Mouse (Mus musculus): Measurements from ENCODE around the gene Skap1. TPM values are rescaled to one million over a fixed set of nuclear protein-coding genes. Genes with fewer than 3 reads are reported as not detected.

The Skap1 gene
- polyA plus RNA-seq, 2 experiments, result 0.11 to 0.14 TPM

DNA sequence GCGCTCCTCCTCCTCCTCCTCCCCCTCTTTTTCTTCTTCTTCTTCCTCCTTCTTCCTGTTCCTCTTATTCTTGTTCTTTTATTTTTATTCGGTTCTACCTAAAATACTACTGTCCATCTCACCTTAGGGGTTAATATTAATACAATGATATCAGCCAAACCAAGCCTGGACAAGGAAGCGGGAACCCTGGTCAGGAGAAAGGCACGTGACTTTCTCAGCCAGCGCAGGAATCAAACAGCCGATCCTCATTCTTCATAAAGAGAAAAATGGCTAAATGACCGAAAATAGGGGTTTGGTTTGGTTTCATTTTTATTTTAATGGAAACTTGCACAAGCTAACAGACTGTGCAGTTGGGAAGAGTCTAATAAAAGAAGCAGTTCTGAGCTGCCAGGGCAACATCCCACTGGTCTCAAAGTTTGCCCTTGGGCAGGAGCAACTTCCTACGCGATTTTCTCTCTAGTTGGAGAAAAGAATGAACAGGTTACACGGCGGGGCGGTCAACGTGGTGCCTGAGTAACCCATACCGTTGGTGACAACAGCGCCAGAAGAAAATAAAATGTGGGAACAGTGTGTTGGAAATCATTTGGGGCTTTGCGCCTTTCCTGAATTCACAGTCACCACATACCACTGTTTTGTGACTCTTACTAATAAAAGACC is 154.5 kb downstream of the Skap1 start:
- ATAC-seq (ENCODE audit: insufficient read depth) (no peak), DNase-seq (ENCODE audit: low read depth in 3 of 3, low spot score in 3 of 3) (no peak)
- WGBS (ENCODE audit: insufficient replicate concordance), result 50% methylated on average over 16 of the region's 16 CpGs
- Histone ChIP-seq H3K4me2 (ENCODE audit: low read depth) (no peak overlapping the region), H3K36me3 (replicated peaks; ENCODE audit: control insufficient read depth, insufficient read depth, low read depth) (no peaks in the 10 kb centered on the region), H3K27me3 (ENCODE audit: control insufficient read depth, insufficient read depth, low read length) (no peaks in the 10 kb centered on the region; the same call in 1 of the 2 replicates), H3K27ac (no peak overlapping the region), H3K4me3 (ENCODE audit: insufficient read depth in 1 of 2, low read depth in 2 of 2, low read length in 2 of 2) (no peak overlapping the region), H3K4me1 (replicated peaks; ENCODE audit: control insufficient read depth in 2 of 2, insufficient read depth in 2 of 2, low read length in 1 of 2) (0 out of 4 replicates have a peak, but pooled peaks cover 0 to 4% of the 10 kb centered on the region in 2 experiments), H3K9me3 (ENCODE audit: control insufficient read depth, low read length) (no peaks in the 10 kb centered on the region), H3K9ac (replicated peaks) (no peak overlapping the region)
- TF ChIP-seq EP300 (IDR thresholded peaks at IDR 0.05; ENCODE audit: low read depth) (no peak), CTCF (IDR thresholded peaks at IDR 0.05; ENCODE audit: low read depth) (no peak)

DNA sequence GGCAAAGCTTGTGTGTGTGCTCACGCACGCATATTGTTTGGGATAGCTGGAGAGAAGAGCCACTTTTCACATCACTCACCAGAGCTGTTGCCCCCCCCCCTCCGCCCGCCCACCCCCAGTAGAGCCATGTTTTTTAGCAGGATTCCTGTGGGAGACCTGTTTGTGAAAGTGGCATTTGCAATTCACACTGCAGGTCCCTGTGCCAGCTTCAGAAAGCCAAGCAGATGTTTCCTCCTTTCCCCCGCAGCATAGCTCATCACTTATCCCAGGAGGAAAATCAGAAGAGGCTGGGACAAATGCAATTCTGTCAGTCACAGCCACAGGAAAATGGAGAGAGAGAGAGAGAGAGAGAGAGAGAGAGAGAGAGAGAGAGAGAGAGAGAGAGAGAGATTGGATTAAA is 155.2 kb downstream of the Skap1 start:
- 22% methylated on average over 5 of the region's 5 CpGs for WGBS (ENCODE audit: insufficient replicate concordance)
- TF ChIP-seq CTCF (IDR thresholded peaks at IDR 0.05; ENCODE audit: low read depth) (no peak), EP300 (IDR thresholded peaks at IDR 0.05; ENCODE audit: low read depth) (no peak)
- H3K4me3 ChIP-seq (ENCODE audit: insufficient read depth in 1 of 2, low read depth in 2 of 2, low read length in 2 of 2), result no peak overlapping the region
- no peak overlapping the region for H3K4me2 ChIP-seq (ENCODE audit: low read depth)
- ATAC-seq (ENCODE audit: insufficient read depth), result no peak
- H3K9ac ChIP-seq (replicated peaks), result no peak overlapping the region
- no peak for DNase-seq (ENCODE audit: low read depth in 3 of 3, low spot score in 3 of 3)
- H3K27me3 ChIP-seq (ENCODE audit: control insufficient read depth, insufficient read depth, low read length), result no peaks in the 10 kb centered on the region; the same call in 1 of the 2 replicates
- no peaks in the 10 kb centered on the region for H3K9me3 ChIP-seq (ENCODE audit: control insufficient read depth, low read length)
- no peaks in the 10 kb centered on the region for H3K36me3 ChIP-seq (replicated peaks; ENCODE audit: control insufficient read depth, insufficient read depth, low read depth)
- no peak overlapping the region for H3K27ac ChIP-seq
- H3K4me1 ChIP-seq (replicated peaks; ENCODE audit: control insufficient read depth in 2 of 2, insufficient read depth in 2 of 2, low read length in 1 of 2), result 0 out of 4 replicates have a peak, but pooled peaks cover 0 to 4% of the 10 kb centered on the region in 2 experiments

GRCm38 (mm10) chr11:96620006-96620405 is 155.6 kb downstream of the Skap1 start:
- Histone ChIP-seq H3K4me2 (ENCODE audit: low read depth) (no peak overlapping the region), H3K9me3 (ENCODE audit: control insufficient read depth, low read length) (no peaks in the 10 kb centered on the region), H3K4me3 (ENCODE audit: insufficient read depth in 1 of 2, low read depth in 2 of 2, low read length in 2 of 2) (no peak overlapping the region), H3K4me1 (replicated peaks; ENCODE audit: control insufficient read depth in 2 of 2, insufficient read depth in 2 of 2, low read length in 1 of 2) (0 out of 4 replicates have a peak, but pooled peaks cover 0 to 4% of the 10 kb centered on the region in 2 experiments), H3K27ac (no peak overlapping the region), H3K36me3 (replicated peaks; ENCODE audit: control insufficient read depth, insufficient read depth, low read depth) (no peaks in the 10 kb centered on the region), H3K27me3 (ENCODE audit: control insufficient read depth, insufficient read depth, low read length) (no peaks in the 10 kb centered on the region; the same call in 1 of the 2 replicates), H3K9ac (replicated peaks) (no peak overlapping the region)
- TF ChIP-seq CTCF (IDR thresholded peaks at IDR 0.05; ENCODE audit: low read depth) (no peak), EP300 (IDR thresholded peaks at IDR 0.05; ENCODE audit: low read depth) (no peak)
- 32% methylated on average over 7 of the region's 7 CpGs for WGBS (ENCODE audit: insufficient replicate concordance)
- ATAC-seq (ENCODE audit: insufficient read depth) (no peak), DNase-seq (ENCODE audit: low read depth in 3 of 3, low spot score in 3 of 3) (no peak)

- Histone ChIP-seq H3K4me1 (replicated peaks; ENCODE audit: control insufficient read depth in 2 of 2, insufficient read depth in 2 of 2, low read length in 1 of 2) (0 out of 4 replicates have a peak, but pooled peaks cover 0 to 4% of the 10 kb centered on the region in 2 experiments), H3K9ac (replicated peaks) (no peak overlapping the region), H3K4me3 (ENCODE audit: insufficient read depth in 1 of 2, low read depth in 2 of 2, low read length in 2 of 2) (no peak overlapping the region), H3K27me3 (ENCODE audit: control insufficient read depth, insufficient read depth, low read length) (no peaks in the 10 kb centered on the region; the same call in 1 of the 2 replicates), H3K27ac (no peak overlapping the region), H3K9me3 (ENCODE audit: control insufficient read depth, low read length) (no peaks in the 10 kb centered on the region), H3K4me2 (ENCODE audit: low read depth) (no peak overlapping the region), H3K36me3 (replicated peaks; ENCODE audit: control insufficient read depth, insufficient read depth, low read depth) (no peaks in the 10 kb centered on the region)
- 62% methylated on average over 11 of the region's 11 CpGs for WGBS (ENCODE audit: insufficient replicate concordance)
- ATAC-seq (ENCODE audit: insufficient read depth), result no peak
- no peak for DNase-seq (ENCODE audit: low read depth in 3 of 3, low spot score in 3 of 3)
- TF ChIP-seq CTCF (IDR thresholded peaks at IDR 0.05; ENCODE audit: low read depth), result no peak
- no peak for TF ChIP-seq EP300 (IDR thresholded peaks at IDR 0.05; ENCODE audit: low read depth)
Measured at GRCm38 (mm10) chr11:96620660-96621059, 156.3 kb downstream of the Skap1 start.

DNA sequence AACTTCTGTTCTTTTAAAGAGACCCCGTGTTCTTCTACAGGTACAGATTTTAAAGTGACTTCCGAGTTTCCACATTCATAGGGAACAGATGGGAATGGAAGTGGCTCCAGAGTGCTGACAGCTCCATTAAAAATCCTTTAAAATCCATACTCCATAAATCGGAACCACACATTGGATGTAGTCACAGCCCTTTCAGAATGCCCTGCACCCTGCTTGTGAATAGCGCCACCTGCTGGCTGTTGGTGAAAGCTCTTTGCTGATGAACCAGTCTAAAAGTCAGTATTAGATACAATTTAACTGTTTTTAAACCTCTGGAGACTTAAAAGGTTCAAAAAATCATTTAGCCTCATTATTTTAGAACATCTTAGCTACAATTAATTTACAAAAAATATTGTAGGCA is 156.8 kb downstream of the Skap1 start:
- 27% methylated on average over 4 of the region's 4 CpGs for WGBS (ENCODE audit: insufficient replicate concordance)
- H3K36me3 ChIP-seq (replicated peaks; ENCODE audit: control insufficient read depth, insufficient read depth, low read depth), result no peaks in the 10 kb centered on the region
- H3K4me3 ChIP-seq (ENCODE audit: insufficient read depth in 1 of 2, low read depth in 2 of 2, low read length in 2 of 2), result no peak overlapping the region
- no peak for ATAC-seq (ENCODE audit: insufficient read depth)
- H3K4me1 ChIP-seq (replicated peaks; ENCODE audit: control insufficient read depth in 2 of 2, insufficient read depth in 2 of 2, low read length in 1 of 2), result 0 out of 4 replicates have a peak, but pooled peaks cover 0 to 4% of the 10 kb centered on the region in 2 experiments
- no peak overlapping the region for H3K4me2 ChIP-seq (ENCODE audit: low read depth)
- H3K9ac ChIP-seq (replicated peaks), result no peak overlapping the region
- peak; percentile 20 to 32 (median 28) for DNase-seq (ENCODE audit: low read depth in 3 of 3, low spot score in 3 of 3)
- TF ChIP-seq EP300 (IDR thresholded peaks at IDR 0.05; ENCODE audit: low read depth) (no peak), CTCF (IDR thresholded peaks at IDR 0.05; ENCODE audit: low read depth) (peak; percentile 86)
- no peaks in the 10 kb centered on the region; the same call in 1 of the 2 replicates for H3K27me3 ChIP-seq (ENCODE audit: control insufficient read depth, insufficient read depth, low read length)
- no peaks in the 10 kb centered on the region for H3K9me3 ChIP-seq (ENCODE audit: control insufficient read depth, low read length)
- no peak overlapping the region for H3K27ac ChIP-seq
